Comparison of ENCODE assay signal across 10 mouse cellular contexts in genomic region chr6:52102179-52102578, GRCm38 (mm10). TPM values are rescaled to one million over a fixed set of nuclear protein-coding genes. Genes with fewer than 3 reads are reported as not detected.
DNase-seq lines count a peak whose midpoint lies in the region; ATAC-seq and TF ChIP-seq lines count a peak whose summit lies in the region.
"Had no signal": no experiment of that assay in that cellular context is flagged by ENCODE, and none has a peak within 500 bp of the region (broad histone marks: within the 10 kb centered on the region; RNA-seq: fewer than 3 reads in every experiment).

No protein-coding gene starts in this region.

- 34% methylated on average over 8 of the region's 8 CpGs for WGBS in liver, postnatal 0 days (ENCODE audit: insufficient replicate concordance)
- WGBS in liver, embryonic 12.5 days (ENCODE audit: insufficient replicate concordance): 55% methylated on average over 8 of the region's 8 CpGs

- no peak overlapping the region for H3K9ac ChIP-seq in liver, postnatal 0 days (replicated peaks)
- no peak overlapping the region for H3K9ac ChIP-seq in liver, embryonic 12.5 days

- no peak for ATAC-seq in liver, postnatal 0 days
- no peak for ATAC-seq in liver, embryonic 12.5 days

- H3K4me3 ChIP-seq in liver, postnatal 0 days (ENCODE audit: low read depth, low read length): no peak overlapping the region
- H3K4me3 ChIP-seq in liver, embryonic 12.5 days: no peak overlapping the region
- H3K4me3 ChIP-seq in brown adipose tissue, adult 24 weeks (ENCODE audit: insufficient read depth, low read depth, low read length): no peak overlapping the region
- H3K4me3 ChIP-seq: limb, embryonic 10.5 days had no signal

- no peaks in the 10 kb centered on the region for H3K27me3 ChIP-seq in liver, postnatal 0 days (ENCODE audit: insufficient read depth, low read length)
- H3K27me3 ChIP-seq in liver, embryonic 12.5 days (replicated peaks): peaks cover 20% of the 10 kb centered on the region

- peak; percentile 49 for DNase-seq in liver, postnatal 0 days
- peak; percentile 56 for DNase-seq in adipocyte (ENCODE audit: low spot score)
- peak; percentile 44 for DNase-seq in lung, postnatal 14 days
- no peak for DNase-seq in spleen, adult 18-20 months
- DNase-seq in left cerebral cortex, adult 9 months (ENCODE audit: low spot score in 2 of 2): no peak
- DNase-seq: cerebellum, postnatal 10 days; right cerebral cortex, postnatal 4 days had no signal

- H3K9me3 ChIP-seq in liver, postnatal 0 days (ENCODE audit: low read length): no peaks in the 10 kb centered on the region
- no peaks in the 10 kb centered on the region for H3K9me3 ChIP-seq in liver, embryonic 12.5 days (replicated peaks)
- H3K9me3 ChIP-seq: limb, embryonic 10.5 days had no signal

- TF ChIP-seq EP300 in liver, postnatal 0 days (IDR thresholded peaks at IDR 0.05; ENCODE audit: low read depth): no peak

- no peaks in the 10 kb centered on the region for H3K4me1 ChIP-seq in liver, postnatal 0 days (ENCODE audit: insufficient read depth)
- H3K4me1 ChIP-seq in liver, embryonic 12.5 days: 0 out of 2 replicates have a peak, but pooled peaks cover 2% of the 10 kb centered on the region
- H3K4me1 ChIP-seq in brown adipose tissue, adult 24 weeks (ENCODE audit: control insufficient read depth, insufficient read depth, insufficient read length, low read length): peaks cover 19% of the 10 kb centered on the region

- H3K36me3 ChIP-seq in liver, postnatal 0 days (replicated peaks; ENCODE audit: insufficient read depth, low read length): no peaks in the 10 kb centered on the region
- no peaks in the 10 kb centered on the region for H3K36me3 ChIP-seq in liver, embryonic 12.5 days
- H3K36me3 ChIP-seq: limb, embryonic 10.5 days had no signal

- no peak overlapping the region for H3K27ac ChIP-seq in liver, postnatal 0 days (ENCODE audit: low read depth)
- no peak overlapping the region for H3K27ac ChIP-seq in liver, embryonic 12.5 days
- peak overlapping the region; percentile 95 for H3K27ac ChIP-seq in brown adipose tissue, adult 24 weeks (replicated peaks; ENCODE audit: low read depth, low read length)
- H3K27ac ChIP-seq: limb, embryonic 10.5 days had no signal

- TF ChIP-seq CTCF in liver, postnatal 0 days (IDR thresholded peaks at IDR 0.05; ENCODE audit: low read depth): no peak

- H3K4me2 ChIP-seq in liver, postnatal 0 days (ENCODE audit: low read depth, low read length): no peak overlapping the region
- H3K4me2 ChIP-seq in liver, embryonic 12.5 days: no peak overlapping the region

RNA-seq across cellular contexts. Expression of gene Hoxa1, which starts 55.9 kb away (rescaled TPM):
- polyA plus RNA-seq in liver, postnatal 0 days (2015; fragmentation: Nextera tagmentation; extraction: Ambion mirVana): 0.11 and 0.16 TPM in 2 replicates
- 1.0 and 1.1 TPM in 2 replicates for polyA plus RNA-seq in liver, embryonic 12.5 days (2016; fragmentation: Nextera tagmentation; extraction: Ambion mirVana)
- polyA plus RNA-seq in brown adipose tissue, adult 24 weeks (2012; ENCODE audit: insufficient read depth, insufficient read length, missing spikeins): 0.50 and 0.99 TPM in 2 replicates

Comparison
In these comparisons a context has a peak if more than half of its experiments do, and no peak if none do; other contexts are left out.
1. DNase-seq: peak in liver, postnatal 0 days (single experiment), adipocyte (single experiment) and lung, postnatal 14 days (single experiment); none in spleen, adult 18-20 months (0 of 2) and left cerebral cortex, adult 9 months (0 of 2).